Mouse (Mus musculus) lung, postnatal 0 days (tissue): ENCODE measurements around the gene Slc30a3.

ENCODE experiments used
- CTCF ChIP-seq: IDR thresholded peaks from 2 replicates; pipeline ENCODE4 v1.5.1; 2016; ENCODE audit warnings: antibody characterized with exemption, mild to moderate bottlenecking
- EP300 ChIP-seq: IDR thresholded peaks from 2 replicates; pipeline ENCODE4 v1.6.1; 2016; ENCODE audit warnings: antibody characterized with exemption, mild to moderate bottlenecking, control low read depth

DNA sequence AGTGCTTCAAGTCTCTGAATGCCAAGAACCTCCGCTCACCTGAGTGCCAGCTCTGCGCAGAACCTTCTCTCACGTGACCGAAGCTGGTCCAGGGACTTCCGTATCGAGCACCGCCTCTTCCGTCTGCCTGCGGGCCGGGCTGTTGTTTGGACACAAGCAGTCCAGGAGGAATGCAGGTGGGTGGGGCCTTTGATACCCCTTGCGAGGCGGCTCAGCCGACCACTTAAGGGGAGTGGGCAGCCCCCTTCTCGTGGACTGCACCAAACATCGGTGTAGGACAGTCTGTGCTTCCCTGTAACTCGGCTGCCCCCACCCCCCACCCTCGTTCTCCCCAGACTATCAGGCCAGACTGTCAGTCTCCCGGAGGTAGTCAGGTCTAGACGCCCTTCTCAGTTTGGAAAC, 46.1 kb upstream of the Slc30a3 start, which contains the start of gene Mpv17:
- no peak for TF ChIP-seq CTCF
- TF ChIP-seq EP300 = no peak
